Mouse (Mus musculus) kidney, postnatal 4 days (tissue): ENCODE measurements at regions not wholly inside any gene's neighbourhood (a gene's known extent, or its start where the extent isn't known, plus 50 kb on each side); places are given as distances from the start of the nearest gene placed in this dataset.

Experiments
- DNase-seq, 2 experiments: peaks; one replicate each; pipeline ENCODE4 v3.0.0; 2021; ENCODE audit warnings: mixed read lengths in 2 of 2

DNA sequence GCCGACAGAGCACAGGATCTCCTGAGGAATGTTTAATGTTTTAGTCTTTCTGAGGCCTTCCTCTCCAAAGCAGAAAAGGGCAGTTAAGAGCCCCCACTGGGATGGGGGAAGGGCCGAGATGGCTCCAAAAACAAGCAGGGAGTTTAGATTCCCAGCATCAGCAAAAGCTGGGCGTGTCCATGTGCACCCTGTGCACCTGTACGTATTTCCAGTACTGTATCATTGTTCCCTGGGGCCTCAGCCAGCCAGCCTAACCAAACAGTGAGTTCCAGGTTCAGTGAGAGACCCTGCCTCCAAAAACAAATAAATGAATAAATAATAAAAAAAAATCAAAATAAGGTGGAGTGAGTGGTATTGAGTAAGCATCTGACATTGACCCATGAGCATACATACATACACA, 50.8 kb upstream of the Olfm1 start:
- DNase-seq, result no peak

DNA sequence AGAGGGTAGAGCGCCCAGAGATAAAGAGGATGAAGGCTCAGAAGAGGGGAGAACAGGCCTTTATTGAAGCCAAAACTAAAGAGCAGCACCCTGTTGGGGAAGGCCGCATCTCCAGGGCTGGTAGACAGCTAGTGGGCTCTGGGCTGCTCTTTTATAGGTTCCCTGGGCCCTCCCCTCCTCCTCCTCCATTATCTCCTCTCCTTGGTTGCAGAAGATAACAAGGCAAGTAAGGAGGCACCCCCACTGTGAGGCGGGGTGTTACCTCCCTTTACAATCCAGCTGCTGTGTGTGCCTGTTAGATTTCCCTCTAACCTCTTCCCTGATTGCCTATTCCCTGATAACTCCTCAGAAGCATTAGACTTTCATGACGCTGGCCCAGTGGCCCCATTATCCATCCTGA, 51.2 kb upstream of the Olfm1 start:
- no peak for DNase-seq

DNA sequence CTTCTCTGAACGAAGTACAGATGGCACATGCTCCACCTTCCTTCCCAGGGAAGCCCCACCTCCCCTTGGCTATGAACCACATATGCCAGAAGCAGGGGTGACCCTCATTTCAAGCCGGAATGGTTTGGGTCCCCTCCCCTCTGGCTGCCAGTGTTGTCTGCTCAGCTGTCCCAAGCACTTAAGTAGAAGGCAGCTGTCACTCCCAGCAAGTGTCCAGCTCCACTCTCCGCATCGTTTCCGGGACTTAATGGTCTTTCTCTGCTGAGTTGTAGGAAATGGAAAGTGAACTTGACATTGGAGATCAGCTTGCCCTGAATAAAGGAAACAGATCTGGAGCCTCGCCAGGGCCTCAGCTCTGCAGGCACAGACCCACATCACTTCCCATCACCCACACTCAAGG, 53.9 kb upstream of the Fcnb start:
- DNase-seq, result peak; percentile 57 to 69

DNA sequence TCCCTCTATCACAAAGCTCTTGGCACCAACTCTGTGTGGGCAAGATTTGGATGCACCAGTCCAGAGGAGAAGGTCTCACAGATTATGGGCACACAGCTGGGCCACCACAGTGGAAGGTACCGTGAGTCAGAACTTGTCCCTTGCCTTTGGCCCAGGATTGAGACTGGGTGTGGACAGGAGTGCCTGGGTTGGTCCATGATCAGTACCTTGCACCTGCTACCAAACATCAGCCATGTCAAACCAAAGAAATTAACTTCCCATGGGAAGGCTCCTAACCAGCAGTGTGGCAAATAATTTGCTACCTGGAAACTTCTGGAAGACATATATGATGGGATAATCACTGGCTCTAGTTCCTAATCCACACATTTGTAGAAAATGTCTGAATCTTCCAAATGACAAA, 49.9 kb upstream of the Fcnb start:
- no peak for DNase-seq
